Mouse (Mus musculus): ENCODE results near the gene Cxcl9. TPM values are rescaled to one million over a fixed set of nuclear protein-coding genes. Genes with fewer than 3 reads are reported as not detected.

Gene Cxcl9
- polyA plus RNA-seq, 1 experiment from 2014 or later: not detected

DNA sequence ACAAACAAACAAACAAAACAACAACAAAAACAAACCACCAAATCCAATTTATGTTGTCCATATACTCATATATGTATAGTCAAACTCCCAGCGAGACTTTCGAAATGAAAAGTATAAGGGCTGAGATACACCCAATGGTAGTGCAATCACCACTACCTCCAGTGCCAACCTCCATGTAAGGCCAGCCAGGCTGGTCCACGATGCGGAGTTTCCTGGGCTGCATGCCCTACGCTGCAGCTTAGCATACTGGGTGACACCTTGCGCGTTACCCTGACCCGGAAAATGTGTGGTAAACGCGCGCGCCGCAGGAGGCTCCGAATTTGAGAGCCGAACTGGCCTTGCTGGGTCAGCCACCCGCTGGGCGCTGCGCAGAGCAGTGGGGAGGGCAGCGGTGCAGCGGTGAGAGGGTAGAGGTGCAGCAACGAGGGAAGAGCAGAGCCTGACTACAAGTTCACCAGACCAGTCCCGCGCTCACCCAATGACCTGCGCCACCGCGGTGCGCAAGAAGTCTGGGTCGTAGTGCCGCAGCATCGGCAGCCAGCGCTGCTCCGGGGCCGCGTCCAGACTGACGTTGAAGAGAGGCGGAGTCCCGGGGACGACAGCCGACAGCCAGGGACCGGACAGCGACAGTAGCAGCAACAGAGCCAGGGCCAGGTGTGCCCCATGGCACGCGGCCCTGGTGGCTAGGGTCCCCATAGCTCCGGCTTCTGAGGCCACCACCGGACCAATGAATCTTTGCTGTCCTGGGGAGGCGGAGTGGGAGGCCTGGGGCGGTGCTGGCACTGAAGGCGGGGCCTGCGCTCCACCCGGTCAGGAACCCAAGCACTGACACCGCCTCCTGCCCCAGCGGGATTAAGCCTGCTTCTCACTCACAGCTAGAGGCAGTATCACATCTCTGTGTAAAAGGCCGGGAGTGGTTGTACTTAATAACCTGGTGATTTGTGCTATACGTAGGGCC, 50.2 kb downstream of the Cxcl9 start, which contains the start of gene Naaa:
TSS of gene Naaa (minus strand) at position 734 of the 958 bp plus-strand sequence.
- ATAC-seq (replicated peaks; ENCODE audit: insufficient number of reproducible peaks, insufficient read depth, low FRiP score, low read depth): peak; percentile 93
- H3K27me3 ChIP-seq: peaks cover 13% of the 10 kb centered on the region; the same call in 1 of the 2 replicates

More for the DNA sequence above, 50.2 kb downstream of the Cxcl9 start, which contains the start of gene Naaa:
- Histone ChIP-seq H3K4me1 (replicated peaks) (peaks cover 17% of the 10 kb centered on the region), H3K4me3 (peak within 1 kb of the TSS; percentile 65), H3K36me3 (no peaks in the 10 kb centered on the region), H3K9ac (peak within 1 kb of the TSS; percentile 61), H3K27ac (peak within 1 kb of the TSS; percentile 58; the same call in 1 of the 2 replicates), H3K9me3 (replicated peaks) (no peaks in the 10 kb centered on the region), H3K4me2 (peak within 1 kb of the TSS; percentile 97)
- 3% methylated on average over 54 of the region's 54 CpGs for WGBS

Other genes with a start within 250 kb of the Cxcl9 start
- 126 and 128 TPM in 2 replicates for gene G3bp2, start 244.4 kb downstream of the Cxcl9 start, polyA plus RNA-seq (2015; fragmentation: Nextera tagmentation; extraction: Ambion mirVana)
- 28.4 and 29.1 TPM in 2 replicates for gene Uso1, start 190.1 kb downstream of the Cxcl9 start, polyA plus RNA-seq (2015; fragmentation: Nextera tagmentation; extraction: Ambion mirVana)
- gene U90926, start 112.7 kb downstream of the Cxcl9 start, polyA plus RNA-seq (2015; fragmentation: Nextera tagmentation; extraction: Ambion mirVana): not detected in 2 replicates
- gene Ppef2, start 71.8 kb downstream of the Cxcl9 start, polyA plus RNA-seq (2015; fragmentation: Nextera tagmentation; extraction: Ambion mirVana): 0.18 TPM in 1 of 2 replicates, not detected in the other
- gene Naaa, start 49.9 kb downstream of the Cxcl9 start, polyA plus RNA-seq (2015; fragmentation: Nextera tagmentation; extraction: Ambion mirVana): 8.1 and 8.3 TPM in 2 replicates
- gene Sdad1, start 17.6 kb downstream of the Cxcl9 start, polyA plus RNA-seq (2015; fragmentation: Nextera tagmentation; extraction: Ambion mirVana): 20.0 and 23.7 TPM in 2 replicates
- 49.4 and 65.5 TPM in 2 replicates for gene Art3, start 3.7 kb upstream of the Cxcl9 start, polyA plus RNA-seq (2015; fragmentation: Nextera tagmentation; extraction: Ambion mirVana)
- gene Cxcl10, start 20.8 kb upstream of the Cxcl9 start, polyA plus RNA-seq (2015; fragmentation: Nextera tagmentation; extraction: Ambion mirVana): 0.92 and 6.4 TPM in 2 replicates
- gene Nup54, start 107.1 kb upstream of the Cxcl9 start, polyA plus RNA-seq (2015; fragmentation: Nextera tagmentation; extraction: Ambion mirVana): 31.2 and 33.7 TPM in 2 replicates
- gene Scarb2, start 178.8 kb upstream of the Cxcl9 start, polyA plus RNA-seq (2015; fragmentation: Nextera tagmentation; extraction: Ambion mirVana): 14.9 and 17.3 TPM in 2 replicates
- gene Fam47e, start 227.0 kb upstream of the Cxcl9 start, polyA plus RNA-seq (2015; fragmentation: Nextera tagmentation; extraction: Ambion mirVana): 0.09 and 0.27 TPM in 2 replicates